ENCODE assay signal across 15 mouse cellular contexts in the genomic region with DNA sequence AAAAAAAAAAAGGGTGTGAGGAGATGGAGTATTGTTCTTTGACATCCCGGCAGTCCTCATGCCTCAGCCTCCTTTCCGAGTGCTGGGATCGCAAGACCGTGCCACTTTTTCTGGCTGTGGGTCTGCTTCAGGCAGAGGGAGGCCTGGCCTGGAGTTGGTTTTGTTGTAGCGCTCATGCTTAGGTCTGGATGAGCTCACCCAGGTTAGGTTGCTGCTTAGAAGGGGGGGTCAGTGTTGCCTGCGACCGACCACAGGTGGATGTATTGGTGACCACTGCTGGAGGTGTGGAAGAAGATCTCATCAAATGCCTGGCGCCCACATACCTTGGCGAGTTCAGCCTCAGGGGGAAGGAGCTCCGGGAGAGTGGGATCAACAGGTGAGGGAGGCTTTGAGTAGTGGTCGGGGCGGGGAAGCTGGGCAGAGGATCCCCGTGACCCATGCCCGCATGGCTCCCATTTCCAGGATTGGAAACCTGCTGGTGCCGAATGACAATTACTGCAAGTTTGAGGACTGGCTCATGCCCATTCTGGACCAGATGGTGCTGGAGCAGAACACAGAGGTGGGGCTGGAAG. TPM values are rescaled to one million over a fixed set of nuclear protein-coding genes. Genes with fewer than 3 reads are reported as not detected.
DNase-seq lines count a peak whose midpoint lies in the region; ATAC-seq and TF ChIP-seq lines count a peak whose summit lies in the region.
"Had no signal": no experiment of that assay in that cellular context is flagged by ENCODE, and none has a peak within 500 bp of the region (broad histone marks: within the 10 kb centered on the region; RNA-seq: fewer than 3 reads in every experiment).

No protein-coding gene starts in this region.

- H3K9ac ChIP-seq in kidney, embryonic 16.5 days (replicated peaks; ENCODE audit: low read length): no peak overlapping the region
- H3K9ac ChIP-seq in liver, embryonic 15.5 days: no peak overlapping the region

- H3K36me3 ChIP-seq in kidney, embryonic 16.5 days (ENCODE audit: insufficient read depth, low read length): peaks cover 34% of the 10 kb centered on the region
- H3K36me3 ChIP-seq in kidney, adult 2 months (ENCODE audit: control insufficient read depth, insufficient read depth, low read length): no peaks in the 10 kb centered on the region
- peaks cover 47% of the 10 kb centered on the region for H3K36me3 ChIP-seq in liver, embryonic 15.5 days (replicated peaks)

- no peaks in the 10 kb centered on the region for H3K27me3 ChIP-seq in cerebellum, adult 2 months (ENCODE audit: control insufficient read depth, insufficient read depth, low read length)
- no peaks in the 10 kb centered on the region for H3K27me3 ChIP-seq in kidney, embryonic 16.5 days (ENCODE audit: insufficient read depth, low read length)
- H3K27me3 ChIP-seq in kidney, adult 2 months (replicated peaks; ENCODE audit: control insufficient read depth, insufficient read depth, low read length): no peaks in the 10 kb centered on the region
- H3K27me3 ChIP-seq in liver, embryonic 15.5 days: no peaks in the 10 kb centered on the region
- H3K27me3 ChIP-seq: embryonic facial prominence, embryonic 15.5 days had no signal

- H3K9me3 ChIP-seq in kidney, embryonic 16.5 days (ENCODE audit: low read length): no peaks in the 10 kb centered on the region
- no peaks in the 10 kb centered on the region for H3K9me3 ChIP-seq in liver, embryonic 15.5 days (replicated peaks)
- H3K9me3 ChIP-seq: embryonic facial prominence, embryonic 15.5 days had no signal

- no peak overlapping the region for H3K27ac ChIP-seq in cerebellum, adult 2 months (ENCODE audit: insufficient read depth, low read length)
- no peak overlapping the region for H3K27ac ChIP-seq in kidney, embryonic 16.5 days (ENCODE audit: low read length)
- no peak overlapping the region for H3K27ac ChIP-seq in kidney, adult 2 months (ENCODE audit: insufficient read depth, low read depth, low read length)
- H3K27ac ChIP-seq in bone marrow, adult 2 months (ENCODE audit: control insufficient read depth, insufficient read depth, low read depth, low read length, poor library complexity): no peak overlapping the region
- no peak overlapping the region for H3K27ac ChIP-seq in liver, embryonic 15.5 days (replicated peaks)

- intact Hi-C loops in left cerebral cortex, postnatal 14 days (cut with DNase I): no loop called here

- no peak for TF ChIP-seq POLR2A in cerebellum, adult 2 months (IDR thresholded peaks at IDR 0.05; ENCODE audit: borderline replicate concordance, insufficient read depth, low read length)
- no peak for TF ChIP-seq POLR2A in kidney, adult 2 months (IDR thresholded peaks at IDR 0.05; ENCODE audit: low read depth, low read length)
- no peak for TF ChIP-seq POLR2A in bone marrow, adult 2 months (IDR thresholded peaks at IDR 0.05; ENCODE audit: borderline replicate concordance, control insufficient read depth, low read depth, low read length)

- H3K4me1 ChIP-seq in cerebellum, adult 2 months (ENCODE audit: control insufficient read depth, insufficient read depth, low read length): peaks cover 11% of the 10 kb centered on the region
- H3K4me1 ChIP-seq in kidney, embryonic 16.5 days (ENCODE audit: insufficient read depth, low read length): peaks cover 11% of the 10 kb centered on the region
- H3K4me1 ChIP-seq in kidney, adult 2 months (ENCODE audit: control insufficient read depth, insufficient read depth, low read length): peaks cover 10% of the 10 kb centered on the region; the same call in 1 of the 2 replicates
- no peaks in the 10 kb centered on the region; the same call in 1 of the 2 replicates for H3K4me1 ChIP-seq in bone marrow, adult 2 months (ENCODE audit: control insufficient read depth, insufficient read depth, low read length)
- peaks cover 74% of the 10 kb centered on the region for H3K4me1 ChIP-seq in liver, embryonic 15.5 days (replicated peaks)

- no peak overlapping the region for H3K4me3 ChIP-seq in cerebellum, adult 2 months (replicated peaks; ENCODE audit: insufficient read depth, low read depth, low read length)
- H3K4me3 ChIP-seq in kidney, embryonic 16.5 days (ENCODE audit: low read length): no peak overlapping the region
- no peak overlapping the region for H3K4me3 ChIP-seq in kidney, adult 2 months (ENCODE audit: insufficient read depth, low read depth, low read length)
- H3K4me3 ChIP-seq in bone marrow, adult 2 months (replicated peaks; ENCODE audit: control insufficient read depth, low read depth, low read length): peak overlapping the region; percentile 2
- H3K4me3 ChIP-seq in liver, embryonic 15.5 days (replicated peaks): no peak overlapping the region

- ATAC-seq in kidney, embryonic 16.5 days (ENCODE audit: low FRiP score, low TSS enrichment): no peak
- no peak for ATAC-seq in liver, embryonic 15.5 days (ENCODE audit: insufficient read depth)

- TF ChIP-seq CTCF in cerebellum, adult 2 months (IDR thresholded peaks at IDR 0.05; ENCODE audit: borderline replicate concordance, insufficient read depth, low read depth, low read length): no peak
- TF ChIP-seq CTCF in kidney, adult 2 months (conservative IDR thresholded peaks at IDR 0.05; ENCODE audit: insufficient read depth, insufficient read length, low read depth, low read length): no peak
- TF ChIP-seq CTCF in bone marrow, adult 2 months (IDR thresholded peaks at IDR 0.05; ENCODE audit: control insufficient read depth, insufficient read depth, low read length): no peak

- 0 out of 2 replicates have a peak overlapping the region, but pooled peaks have one; percentile 78 for H3K4me2 ChIP-seq in kidney, embryonic 16.5 days (replicated peaks; ENCODE audit: low read depth, low read length)
- H3K4me2 ChIP-seq in liver, embryonic 15.5 days: peak overlapping the region; percentile 82

- WGBS in cerebellum, adult 2 months: 82% methylated on average over 15 of the region's 15 CpGs
- WGBS in kidney, embryonic 16.5 days: 92% methylated on average over 15 of the region's 15 CpGs
- WGBS in kidney, adult 2 months: 91% methylated on average over 15 of the region's 15 CpGs
- 92% methylated on average over 15 of the region's 15 CpGs for WGBS in bone marrow, adult 2 months
- 84% methylated on average over 15 of the region's 15 CpGs for WGBS in liver, embryonic 15.5 days (ENCODE audit: insufficient replicate concordance)

- DNase-seq in cerebellum, adult 9-10 months: peak; percentile 49
- DNase-seq in cerebellum, adult 2 months: no peak
- no peak for DNase-seq in kidney, adult 2 months
- no peak for DNase-seq in left cerebral cortex, postnatal 14 days (ENCODE audit: low spot score in 2 of 2)
- DNase-seq in kidney, adult 8-10 months: no peak
- DNase-seq: adrenal gland, postnatal 25 days; cerebellum, adult 8-10 months; gastrocnemius, postnatal 14 days; heart, postnatal 10 days; kidney, postnatal 10 days had no signal

RNA-seq across cellular contexts. Expression of a gene that starts 1.6 kb away (rescaled TPM):
- polyA plus RNA-seq in cerebellum, adult 2 months (2012; rRNA removed): 69.7 and 71.6 TPM in 2 replicates
- 60.6 and 70.5 TPM in 2 replicates for polyA plus RNA-seq in kidney, embryonic 16.5 days (2015; fragmentation: Nextera tagmentation; extraction: Ambion mirVana)
- 26.0 and 30.8 TPM in 2 replicates for polyA plus RNA-seq in kidney, adult 2 months (2012; rRNA removed)
- polyA plus RNA-seq in bone marrow, adult 2 months (2011; ENCODE audit: insufficient read depth, insufficient read length, low replicate concordance, missing spikeins): 31.0 and 39.6 TPM in 2 replicates
- polyA plus RNA-seq in liver, embryonic 15.5 days (2015; fragmentation: Nextera tagmentation; extraction: Ambion mirVana): 28.4 and 28.7 TPM in 2 replicates
- total RNA-seq in left cerebral cortex, postnatal 14 days (2021): 10 to 100 TPM; 57.9 to 67.6 TPM

RNA-seq across cellular contexts. Expression of a gene that starts 5.3 kb away (rescaled TPM):
- 1.3 TPM in 1 of 2 replicates, not detected in the other for polyA plus RNA-seq in cerebellum, adult 2 months (2012; rRNA removed)
- 0.62 and 0.92 TPM in 2 replicates for polyA plus RNA-seq in kidney, embryonic 16.5 days (2015; fragmentation: Nextera tagmentation; extraction: Ambion mirVana)
- polyA plus RNA-seq in kidney, adult 2 months (2012; rRNA removed): 0.91 TPM in 1 of 2 replicates, not detected in the other
- polyA plus RNA-seq in bone marrow, adult 2 months (2011; ENCODE audit: insufficient read depth, insufficient read length, low replicate concordance, missing spikeins): 4.3 TPM in 1 of 2 replicates, not detected in the other
- polyA plus RNA-seq in liver, embryonic 15.5 days (2015; fragmentation: Nextera tagmentation; extraction: Ambion mirVana): 0.45 TPM in 1 of 2 replicates, not detected in the other
- total RNA-seq in left cerebral cortex, postnatal 14 days (2021): not detected
- total RNA-seq: adrenal gland, postnatal 25 days; gastrocnemius, postnatal 14 days; heart, postnatal 10 days; left cerebral cortex, postnatal 36 days had no signal

RNA-seq across cellular contexts. Expression of a gene that starts 7.4 kb away (rescaled TPM):
- 98.0 and 102 TPM in 2 replicates for polyA plus RNA-seq in cerebellum, adult 2 months (2012; rRNA removed)
- polyA plus RNA-seq in kidney, embryonic 16.5 days (2015; fragmentation: Nextera tagmentation; extraction: Ambion mirVana): 141 TPM in 2 replicates
- 141 and 157 TPM in 2 replicates for polyA plus RNA-seq in kidney, adult 2 months (2012; rRNA removed)
- polyA plus RNA-seq in bone marrow, adult 2 months (2011; ENCODE audit: insufficient read depth, insufficient read length, low replicate concordance, missing spikeins): 26.9 and 42.0 TPM in 2 replicates
- polyA plus RNA-seq in liver, embryonic 15.5 days (2015; fragmentation: Nextera tagmentation; extraction: Ambion mirVana): 55.6 and 58.5 TPM in 2 replicates
- total RNA-seq in left cerebral cortex, postnatal 14 days (2021): 10 to 100 TPM; 52.7 to 53.5 TPM

RNA-seq across cellular contexts. Expression of a gene that starts 8.0 kb away (rescaled TPM):
- 54.4 and 54.9 TPM in 2 replicates for polyA plus RNA-seq in cerebellum, adult 2 months (2012; rRNA removed)
- 53.0 and 54.8 TPM in 2 replicates for polyA plus RNA-seq in kidney, embryonic 16.5 days (2015; fragmentation: Nextera tagmentation; extraction: Ambion mirVana)
- 33.7 and 37.7 TPM in 2 replicates for polyA plus RNA-seq in kidney, adult 2 months (2012; rRNA removed)
- 57.4 and 100 TPM in 2 replicates for polyA plus RNA-seq in bone marrow, adult 2 months (2011; ENCODE audit: insufficient read depth, insufficient read length, low replicate concordance, missing spikeins)
- polyA plus RNA-seq in liver, embryonic 15.5 days (2015; fragmentation: Nextera tagmentation; extraction: Ambion mirVana): 21.6 and 26.5 TPM in 2 replicates
- 10 to 100 TPM; 27.5 to 36.1 TPM for total RNA-seq in left cerebral cortex, postnatal 14 days (2021)

RNA-seq across cellular contexts. Expression of a gene that starts 9.9 kb away (rescaled TPM):
- 34.7 and 35.7 TPM in 2 replicates for polyA plus RNA-seq in cerebellum, adult 2 months (2012; rRNA removed)
- 46.9 and 53.6 TPM in 2 replicates for polyA plus RNA-seq in kidney, embryonic 16.5 days (2015; fragmentation: Nextera tagmentation; extraction: Ambion mirVana)
- polyA plus RNA-seq in kidney, adult 2 months (2012; rRNA removed): 111 and 116 TPM in 2 replicates
- polyA plus RNA-seq in bone marrow, adult 2 months (2011; ENCODE audit: insufficient read depth, insufficient read length, low replicate concordance, missing spikeins): 19.2 and 64.3 TPM in 2 replicates
- 29.9 and 33.2 TPM in 2 replicates for polyA plus RNA-seq in liver, embryonic 15.5 days (2015; fragmentation: Nextera tagmentation; extraction: Ambion mirVana)
- 10 to 100 TPM; 42.6 to 42.9 TPM for total RNA-seq in left cerebral cortex, postnatal 14 days (2021)
